Mouse (Mus musculus): Measurements from ENCODE around the gene Adamts1. TPM values are rescaled to one million over a fixed set of nuclear protein-coding genes. Genes with fewer than 3 reads are reported as not detected.
A peak's percentile ranks its signal among the peaks of the same experiment; 100 is the strongest.

Gene Adamts1
- 10 to 100 TPM; 17.9 to 47.6 TPM for total RNA-seq (2021)
- long read RNA-seq, experiment 1, full-length matches to known transcripts: 52 of 76 reads
- long read RNA-seq, experiment 1, partial matches to known transcripts: 14 of 76 reads
- long read RNA-seq, experiment 1, other reads (novel, unspliced or antisense): 10 of 76 reads
- long read RNA-seq, experiment 2, full-length matches to known transcripts: 21 of 26 reads
- long read RNA-seq, experiment 2, partial matches to known transcripts: 1 of 26 reads
- long read RNA-seq, experiment 2, other reads (novel, unspliced or antisense): 4 of 26 reads

DNA sequence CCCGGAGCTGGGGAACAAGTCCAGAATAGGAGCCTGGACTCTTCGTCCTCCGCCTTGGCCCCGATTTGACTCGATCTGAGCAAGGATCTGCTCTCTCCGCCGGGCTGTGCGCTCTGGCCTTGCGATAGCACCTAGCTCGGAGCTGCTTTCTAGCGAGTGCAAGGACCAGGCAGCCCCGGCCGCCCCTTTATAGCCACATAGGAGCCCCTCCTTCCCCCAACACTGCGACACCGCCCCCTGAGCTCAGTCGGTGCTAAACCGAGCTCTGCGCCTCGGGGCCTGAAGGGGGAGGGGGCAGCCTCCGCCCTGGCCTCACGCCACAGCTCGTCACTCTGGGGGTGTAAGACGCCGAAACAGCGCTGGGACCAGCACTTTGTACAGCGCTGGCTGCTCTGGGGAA lies at the start of gene Adamts1:
Gene Adamts1, minus strand, starts transcription at position 160 of the 400 bp plus-strand sequence.
- peak; percentile 87 for DNase-seq

- DNase-seq: no peak
Observed at GRCm38 (mm10) chr16:85827066-85827465, 24.2 kb upstream of the Adamts1 start.

- DNase-seq: no peak
Observed at GRCm38 (mm10) chr16:85822330-85822916, 19.5 kb upstream of the Adamts1 start.

GRCm38 (mm10) chr16:85819808-85820458 lies 17.0 kb upstream of the Adamts1 start:
- DNase-seq: no peak

GRCm38 (mm10) chr16:85814116-85814515 lies 11.2 kb upstream of the Adamts1 start:
- DNase-seq: no peak

DNA sequence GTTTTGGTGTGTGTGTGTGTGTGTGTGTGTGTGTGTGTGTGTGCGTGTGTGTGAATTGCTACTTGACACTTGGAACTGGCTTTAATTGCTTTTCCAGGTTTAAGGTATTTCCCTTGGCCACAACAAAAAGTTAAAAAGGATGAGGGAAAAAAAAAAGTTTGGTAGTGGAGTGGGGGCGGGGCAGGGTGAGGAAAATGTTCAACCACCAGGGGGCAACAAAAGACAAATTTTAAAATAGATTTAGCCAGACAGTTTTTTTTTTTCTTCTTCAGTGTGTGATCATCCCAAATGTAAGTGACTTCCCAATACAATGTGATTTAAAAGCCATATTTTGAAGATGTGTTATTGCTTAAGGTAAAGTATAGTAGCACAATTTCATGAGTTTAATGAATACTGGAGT lies 4.7 kb upstream of the Adamts1 start:
- peak; percentile 78 for DNase-seq

GRCm38 (mm10) chr16:85807072-85807471 lies 4.2 kb upstream of the Adamts1 start:
- DNase-seq: peak; percentile 72

GRCm38 (mm10) chr16:85805581-85805980 lies 2.7 kb upstream of the Adamts1 start:
- DNase-seq: no peak

GRCm38 (mm10) chr16:85803613-85804551 lies 969 bp upstream of the Adamts1 start:
- peak; percentile 77 for DNase-seq

DNA sequence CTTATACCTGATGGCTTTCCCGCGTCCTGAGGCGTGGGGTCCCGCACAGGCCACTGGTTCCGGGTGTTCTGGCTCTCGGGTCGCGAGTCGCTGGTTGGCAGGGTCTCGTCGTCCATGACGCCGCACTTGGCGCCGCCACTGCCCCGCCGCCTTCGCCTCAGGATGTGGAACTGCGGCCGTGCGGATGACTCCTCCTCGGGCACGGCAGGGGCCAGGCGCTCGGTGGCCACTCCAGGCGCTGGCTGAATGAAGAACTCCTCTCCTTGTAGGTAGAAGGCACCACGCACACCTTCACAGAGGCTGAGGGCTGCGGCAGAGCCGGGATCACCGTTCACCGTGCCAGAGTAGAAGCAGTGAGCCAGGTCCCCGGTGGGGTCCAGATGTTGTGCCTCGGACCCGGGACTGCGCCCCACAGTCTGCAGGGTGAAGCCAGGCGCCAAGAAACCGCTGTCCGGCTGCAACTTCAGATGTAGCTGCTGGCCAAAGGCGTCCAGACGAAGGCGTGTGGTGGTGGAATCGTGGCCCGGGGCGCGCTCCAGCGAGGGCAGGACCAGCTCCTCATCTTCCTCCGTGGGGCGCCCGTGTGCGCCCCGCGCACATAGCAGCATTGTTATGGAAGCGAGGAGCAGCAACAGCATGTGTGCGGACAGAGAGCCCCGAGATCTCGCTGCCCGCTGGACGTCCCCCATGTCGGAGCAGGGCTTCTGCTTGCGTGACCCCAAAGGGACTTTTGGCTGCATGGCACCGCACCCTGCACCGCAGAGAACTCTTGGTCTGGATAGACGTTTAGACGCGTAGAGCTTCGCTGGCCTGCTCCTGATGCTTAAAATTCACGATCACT lies 722 bp downstream of the Adamts1 start:
- DNase-seq: peak; percentile 58

DNA sequence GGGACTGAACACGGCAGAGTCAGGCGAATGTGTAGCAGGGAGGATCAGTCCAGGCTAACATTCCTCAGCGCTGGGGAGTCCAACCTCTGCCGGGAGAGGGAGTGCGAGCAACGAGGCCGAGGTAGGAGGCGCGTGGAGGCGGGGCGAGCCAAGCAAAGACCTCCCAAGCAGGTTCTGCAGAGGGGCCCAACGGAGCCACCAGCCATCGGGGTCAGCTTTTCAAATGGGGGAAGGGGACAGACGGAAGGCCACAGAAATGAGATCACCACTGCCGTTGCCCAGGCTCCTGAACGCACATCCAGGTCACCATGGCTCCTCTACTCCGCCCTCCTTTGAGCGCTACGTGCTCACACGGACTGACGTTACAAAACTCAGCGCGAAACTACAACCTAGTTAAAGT lies 1.7 kb downstream of the Adamts1 start:
- DNase-seq: peak; percentile 84

- peak; percentile 92 for DNase-seq
Observed at GRCm38 (mm10) chr16:85800691-85801090, 2.2 kb downstream of the Adamts1 start.

DNA sequence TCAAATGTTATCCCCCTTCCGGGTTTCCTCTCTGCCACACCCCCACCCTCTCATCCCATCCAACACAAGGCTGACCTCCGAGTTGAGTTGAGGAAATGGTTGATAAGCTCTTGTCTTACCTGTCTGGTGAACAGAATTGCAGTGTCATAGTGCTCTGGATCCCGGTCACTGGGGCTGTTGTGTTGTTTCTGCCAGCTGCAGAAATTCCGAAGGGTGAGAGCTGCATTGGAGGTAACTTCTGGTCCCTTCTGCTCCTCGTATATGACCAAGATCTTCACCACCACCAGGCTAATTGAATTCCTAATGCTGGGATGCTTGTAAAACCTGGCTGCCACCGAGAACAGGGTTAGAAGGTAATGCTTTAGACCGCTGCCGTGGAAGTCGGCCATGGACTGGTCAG lies 2.9 kb downstream of the Adamts1 start:
- DNase-seq: no peak

GRCm38 (mm10) chr16:85798334-85798733 lies 4.6 kb downstream of the Adamts1 start:
- DNase-seq: no peak

DNA sequence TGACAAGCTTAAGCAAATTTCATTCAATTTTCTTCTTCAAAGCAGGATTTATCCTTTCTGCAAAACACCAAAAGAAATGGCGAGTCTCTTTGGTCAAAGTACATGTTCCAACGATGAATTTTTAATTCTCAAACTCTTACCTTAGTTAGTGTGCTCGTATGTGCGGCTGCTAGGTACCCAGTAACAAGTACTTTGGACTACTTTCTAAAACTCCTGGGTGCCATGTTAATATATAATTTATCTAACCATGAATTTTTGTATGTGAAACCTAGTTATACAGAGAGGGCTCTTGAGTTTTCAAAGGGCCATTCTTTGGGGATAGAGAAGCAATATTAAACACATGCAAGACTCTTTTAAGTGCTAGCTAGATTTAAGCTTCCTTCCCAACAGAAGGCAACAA lies 5.8 kb downstream of the Adamts1 start:
- DNase-seq: no peak

- DNase-seq: no peak
Observed at GRCm38 (mm10) chr16:85795731-85796130, 7.2 kb downstream of the Adamts1 start.

DNA sequence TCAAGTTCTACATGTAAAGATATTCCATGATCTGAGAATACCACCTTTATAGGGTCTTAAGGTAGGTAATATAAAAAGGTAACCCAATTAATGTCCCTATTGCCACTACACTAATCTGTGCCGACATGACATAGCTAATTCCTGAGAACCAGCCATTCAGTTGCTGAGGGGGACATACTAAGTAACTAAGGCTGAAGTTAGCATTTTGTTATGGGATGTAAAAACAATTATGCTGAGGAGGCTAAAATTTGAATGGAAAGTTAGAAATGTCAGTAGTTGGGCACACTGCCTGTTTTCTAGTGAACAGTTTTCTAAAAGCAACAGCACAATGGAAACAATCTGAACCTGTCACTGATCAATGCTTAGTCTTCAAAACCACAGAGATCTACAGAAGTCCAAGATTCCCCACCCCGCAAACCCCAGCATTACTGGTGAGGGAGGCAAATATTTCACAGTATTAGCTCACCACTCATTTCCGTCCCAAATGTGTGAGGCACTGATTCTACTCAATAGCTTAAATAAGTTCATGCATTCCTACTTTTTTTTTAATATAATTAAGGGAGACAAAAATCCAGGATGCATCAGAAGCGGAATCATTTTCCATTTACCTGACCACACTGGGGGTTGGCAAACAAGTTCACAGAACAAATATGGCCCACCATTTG lies 9.6 kb downstream of the Adamts1 start:
- no peak for DNase-seq

DNA sequence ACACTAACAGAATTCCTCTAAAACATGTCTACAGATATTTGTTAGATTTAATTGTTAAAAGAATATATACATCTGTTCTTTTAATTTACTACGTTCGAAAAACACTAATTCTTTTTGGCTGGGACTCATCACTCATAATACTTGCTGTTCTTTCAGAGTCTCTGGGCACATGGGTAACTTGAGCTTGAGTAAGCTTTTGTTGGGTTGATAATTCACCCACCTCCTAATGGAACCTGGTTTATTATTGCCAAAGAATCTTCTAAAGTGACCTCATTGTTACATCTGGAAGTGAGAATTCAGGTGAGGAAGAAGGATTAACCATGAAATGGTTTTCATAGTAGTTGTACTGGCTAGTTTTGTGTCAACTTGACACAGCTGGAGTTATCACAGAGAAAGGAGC lies 21.8 kb downstream of the Adamts1 start:
- no peak for DNase-seq

- no peak for DNase-seq
Observed at GRCm38 (mm10) chr16:85779775-85780174, 23.1 kb downstream of the Adamts1 start.

GRCm38 (mm10) chr16:85772272-85772671 lies 30.6 kb downstream of the Adamts1 start:
- no peak for DNase-seq

DNA sequence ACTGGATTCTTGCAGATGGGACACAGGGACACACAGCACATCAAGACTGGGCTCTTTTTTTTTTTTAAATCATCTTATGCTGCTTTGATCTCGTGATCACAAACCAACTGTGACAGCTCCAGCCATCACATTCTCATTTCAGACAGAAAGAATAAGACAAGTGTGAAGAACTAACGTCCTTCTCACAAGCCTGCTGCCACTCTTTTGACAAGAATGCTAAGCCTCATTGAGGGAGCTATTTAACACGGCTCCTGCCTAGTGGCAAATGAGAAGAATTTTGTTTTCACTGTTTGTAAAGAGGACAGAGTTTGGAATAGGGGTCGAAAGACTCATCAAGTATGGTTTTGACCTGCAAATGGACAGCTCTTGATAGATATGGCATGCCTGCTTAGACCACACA lies 35.6 kb downstream of the Adamts1 start:
- DNase-seq: no peak
